Mouse (Mus musculus) neural tube, embryonic 13.5 days (tissue): ENCODE measurements around the gene Rnps1. TPM values are rescaled to one million over a fixed set of nuclear protein-coding genes. Genes with fewer than 3 reads are reported as not detected.

ENCODE experiments used
- ATAC-seq: fragments of 200-750 bp; cut with Nextera tagmentation; 2 replicates; pipeline ENCODE4 v1.8.0; 2017; ENCODE audit warnings: low read depth, mild to moderate bottlenecking, moderate TSS enrichment, moderate library complexity
- H3K27ac ChIP-seq: fragments of 300-500 bp; sonication (generic); replicated peaks from 2 replicates; pipeline ENCODE4 v1.5.1; 2015; ENCODE audit warnings: moderate library complexity, mild to moderate bottlenecking, inconsistent platforms
- H3K27me3 ChIP-seq: fragments of 300-500 bp; sonication (generic); 2 replicates; pipeline ENCODE4 v1.6.1; 2015; ENCODE audit warnings: mild to moderate bottlenecking, inconsistent platforms
- H3K36me3 ChIP-seq: fragments of 300-500 bp; sonication (generic); 2 replicates; pipeline ENCODE4 v1.6.1; 2015; ENCODE audit warnings: mild to moderate bottlenecking, inconsistent platforms
- H3K4me1 ChIP-seq: fragments of 300-500 bp; sonication (generic); replicated peaks from 2 replicates; pipeline ENCODE4 v1.6.1; 2015; ENCODE audit warnings: inconsistent platforms
- H3K4me2 ChIP-seq: fragments of 300-500 bp; sonication (generic); 2 replicates; pipeline ENCODE4 v1.6.1; 2015; ENCODE audit warnings: inconsistent platforms, mild to moderate bottlenecking, moderate library complexity
- H3K4me3 ChIP-seq: fragments of 300-500 bp; sonication (generic); 2 replicates; pipeline ENCODE4 v1.5.1; 2015; ENCODE audit warnings: mild to moderate bottlenecking, inconsistent platforms
- H3K9ac ChIP-seq: fragments of 300-500 bp; sonication (generic); 2 replicates; pipeline ENCODE4 v1.6.1; 2015; ENCODE audit warnings: moderate library complexity, mild to moderate bottlenecking, inconsistent platforms
- H3K9me3 ChIP-seq: fragments of 300-500 bp; sonication (generic); 2 replicates; pipeline ENCODE4 v1.6.1; 2016; ENCODE audit warnings: inconsistent platforms
- WGBS: fragments of 180-500 bp; shearing (Covaris S2); methylation state at CpG from one replicate; pipeline ENCODE4 v1.1.7; 2015; 5-methylcytosine and 5-hydroxymethylcytosine counted together
- polyA plus RNA-seq: library from polyadenylated mRNA; unstranded; fragments of >200 nt; fragmentation: Nextera tagmentation; extraction: Ambion mirVana; gene quantifications from 2 replicates; pipeline ENCODE4 v1.2.1, GENCODE M21; 2015

Rnps1 gene
- polyA plus RNA-seq, 1 experiment from 2014 or later: 307 TPM

- Histone ChIP-seq H3K9me3 (no peaks in the 10 kb centered on the region), H3K4me1 (peaks cover 60% of the 10 kb centered on the region), H3K9ac (no peak overlapping the region), H3K27ac (0 out of 2 replicates have a peak overlapping the region, but pooled peaks have one; percentile 28), H3K36me3 (peaks cover 47% of the 10 kb centered on the region), H3K4me2 (no peak overlapping the region), H3K4me3 (no peak overlapping the region), H3K27me3 (no peaks in the 10 kb centered on the region)
- 76% methylated on average over 5 of the region's 5 CpGs for WGBS
- no peak for ATAC-seq
Observed at GRCm38 (mm10) chr17:24474557-24474956, 60.2 kb downstream of the Rnps1 start.

Other genes starting within 250 kb of the Rnps1 start
- 947 and 1,089 TPM in 2 replicates for gene Atp6v0c, start 244.9 kb upstream of the Rnps1 start, polyA plus RNA-seq
- gene Tbc1d24, start 209.0 kb upstream of the Rnps1 start, polyA plus RNA-seq: 17.8 and 22.0 TPM in 2 replicates
- 5.9 TPM in 2 replicates for gene Ntn3, start 205.0 kb upstream of the Rnps1 start, polyA plus RNA-seq
- gene Tedc2, start 193.7 kb upstream of the Rnps1 start, polyA plus RNA-seq: 11.9 and 12.6 TPM in 2 replicates
- 14.5 and 20.9 TPM in 2 replicates for gene Ccnf, start 163.1 kb upstream of the Rnps1 start, polyA plus RNA-seq
- 0.31 and 0.44 TPM in 2 replicates for gene Abca17, start 63.5 kb upstream of the Rnps1 start, polyA plus RNA-seq
- gene Abca3, start 62.6 kb upstream of the Rnps1 start, polyA plus RNA-seq: 23.9 and 24.7 TPM in 2 replicates
- 57.6 and 61.2 TPM in 2 replicates for gene Eci1, start 12.1 kb downstream of the Rnps1 start, polyA plus RNA-seq
- 5.5 and 6.5 TPM in 2 replicates for gene Dnase1l2, start 28.5 kb downstream of the Rnps1 start, polyA plus RNA-seq
- 39.7 and 41.6 TPM in 2 replicates for gene E4f1, start 55.7 kb downstream of the Rnps1 start, polyA plus RNA-seq
- gene Pgp, start 55.8 kb downstream of the Rnps1 start, polyA plus RNA-seq: 54.9 and 57.4 TPM in 2 replicates
- gene Bricd5, start 59.3 kb downstream of the Rnps1 start, polyA plus RNA-seq: not detected in 2 replicates
- gene Mlst8, start 64.5 kb downstream of the Rnps1 start, polyA plus RNA-seq: 35.7 and 36.2 TPM in 2 replicates
- gene Caskin1, start 74.0 kb downstream of the Rnps1 start, polyA plus RNA-seq: 35.0 and 35.3 TPM in 2 replicates
- 70.1 and 82.9 TPM in 2 replicates for gene Traf7, start 113.4 kb downstream of the Rnps1 start, polyA plus RNA-seq
- 1.5 and 1.6 TPM in 2 replicates for gene Rab26, start 119.6 kb downstream of the Rnps1 start, polyA plus RNA-seq
- 20.1 and 22.9 TPM in 2 replicates for gene Pkd1, start 135.3 kb downstream of the Rnps1 start, polyA plus RNA-seq
- 62.5 and 73.0 TPM in 2 replicates for gene Tsc2, start 218.1 kb downstream of the Rnps1 start, polyA plus RNA-seq
- 7.4 and 9.7 TPM in 2 replicates for gene Nthl1, start 218.1 kb downstream of the Rnps1 start, polyA plus RNA-seq
- gene Slc9a3r2, start 235.8 kb downstream of the Rnps1 start, polyA plus RNA-seq: 35.4 and 42.6 TPM in 2 replicates
- gene Npw, start 243.9 kb downstream of the Rnps1 start, polyA plus RNA-seq: not detected in 2 replicates